Mouse (Mus musculus) embryonic facial prominence, embryonic 14.5 days (tissue): ENCODE measurements at regions not wholly inside any gene's neighbourhood (a gene's known extent, or its start where the extent isn't known, plus 50 kb on each side); places are given as distances from the start of the nearest gene placed in this dataset.
"Not testable (repeated sequence)": the region's sequence is repeated elsewhere in the genome, so short reads cannot be mapped to it uniquely, and the experiment has no call there.

Source experiments
- ATAC-seq: fragments of 200-750 bp; cut with Nextera tagmentation; 2 replicates; pipeline ENCODE4 v1.8.0; 2017; ENCODE audit warnings: low read depth, moderate number of reproducible peaks, moderate TSS enrichment
- DNase-seq: peaks from one replicate; pipeline ENCODE4 v3.0.0-alpha.2; 2015; ENCODE audit warnings: low spot score
- H3K27ac ChIP-seq: fragments of 300-500 bp; sonication (generic); replicated peaks from 2 replicates; pipeline ENCODE4 v1.5.1; 2014; ENCODE audit warnings: low read depth, mild to moderate bottlenecking, low read length, moderate library complexity
- H3K27me3 ChIP-seq: fragments of 300-500 bp; sonication (generic); replicated peaks from 2 replicates; pipeline ENCODE4 v1.6.1; 2014; ENCODE audit warnings: low read length; ENCODE audit not compliant: control insufficient read depth, insufficient read depth
- H3K36me3 ChIP-seq: fragments of 300-500 bp; sonication (generic); 2 replicates; pipeline ENCODE4 v1.6.1; 2014; ENCODE audit warnings: low read length, mixed read lengths; ENCODE audit not compliant: control insufficient read depth, insufficient read depth
- H3K4me1 ChIP-seq: fragments of 300-500 bp; sonication (generic); 2 replicates; pipeline ENCODE4 v1.6.1; 2014; ENCODE audit warnings: antibody characterized with exemption, low read length; ENCODE audit not compliant: control insufficient read depth, insufficient read depth
- H3K4me2 ChIP-seq: fragments of 300-500 bp; sonication (generic); 2 replicates; pipeline ENCODE4 v1.6.1; 2014; ENCODE audit warnings: low read depth, mild to moderate bottlenecking, low read length, moderate library complexity, mixed read lengths
- H3K4me3 ChIP-seq: fragments of 300-500 bp; sonication (generic); 2 replicates; pipeline ENCODE4 v1.5.1; 2014; ENCODE audit warnings: low read depth, mild to moderate bottlenecking, low read length
- H3K9ac ChIP-seq: fragments of 300-500 bp; sonication (generic); 2 replicates; pipeline ENCODE4 v1.6.1; 2014; ENCODE audit warnings: low read depth, mild to moderate bottlenecking, low read length, moderate library complexity, mixed read lengths
- H3K9me3 ChIP-seq: fragments of 300-500 bp; sonication (generic); 2 replicates; pipeline ENCODE4 v1.6.1; 2016; ENCODE audit warnings: low read length; ENCODE audit not compliant: control insufficient read depth
- WGBS: fragments of 180-500 bp; shearing (Covaris S2); extraction: QIAGEN DNeasy Blood & Tissue Kit; methylation state at CpG from one replicate; pipeline ENCODE4 v1.1.7; 2014; 5-methylcytosine and 5-hydroxymethylcytosine counted together

DNA sequence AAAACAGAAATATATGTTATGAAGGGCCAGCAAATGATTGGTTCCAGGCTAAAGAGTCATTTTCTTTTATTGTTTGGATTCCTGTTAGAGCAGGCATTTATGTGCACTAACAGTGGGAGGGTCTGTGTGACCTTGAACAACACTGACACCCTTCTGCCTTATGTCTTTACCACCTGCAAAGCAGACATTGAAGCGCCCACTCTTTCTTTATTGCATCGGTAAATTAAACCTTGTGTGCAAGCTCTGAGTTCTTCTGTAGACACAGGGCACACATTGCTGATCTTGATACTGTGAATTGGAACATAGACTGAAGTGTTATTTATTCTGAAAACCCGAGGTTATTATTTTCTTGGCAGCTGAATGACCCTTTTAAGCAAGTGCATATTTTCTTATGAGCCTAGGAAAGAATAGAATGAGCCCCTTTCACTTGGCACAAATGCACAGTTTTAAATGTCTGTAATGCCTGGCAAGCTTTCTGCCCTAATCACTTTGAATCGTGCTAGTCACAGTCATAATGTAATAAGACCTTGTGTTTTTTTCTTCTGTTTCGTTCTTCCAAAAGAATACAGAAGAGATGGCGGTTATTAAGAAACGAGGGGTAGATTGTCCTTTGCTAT lies 125.1 kb upstream of the Cobl start:
- DNase-seq: peak; percentile 80
- no peaks in the 10 kb centered on the region for H3K36me3 ChIP-seq
- no peak overlapping the region for H3K4me3 ChIP-seq
- 57% methylated on average over 7 of the region's 7 CpGs for WGBS
- H3K27ac ChIP-seq: no peak overlapping the region
- no peak overlapping the region for H3K4me2 ChIP-seq
- H3K9ac ChIP-seq: no peak overlapping the region
- ATAC-seq: no peak
- no peaks in the 10 kb centered on the region for H3K4me1 ChIP-seq
- no peaks in the 10 kb centered on the region for H3K27me3 ChIP-seq
- 0 out of 2 replicates have a peak, but pooled peaks cover 3% of the 10 kb centered on the region for H3K9me3 ChIP-seq

GRCm38 (mm10) chr11:12584851-12585680 lies 120.3 kb upstream of the Cobl start:
- WGBS: 65% methylated on average over 2 of the region's 2 CpGs
- H3K4me1 ChIP-seq, H3K27me3 ChIP-seq, H3K9me3 ChIP-seq, H3K27ac ChIP-seq, H3K4me3 ChIP-seq, H3K9ac ChIP-seq, H3K4me2 ChIP-seq, H3K36me3 ChIP-seq: not testable (repeated sequence)
- ATAC-seq (peak; percentile 66), DNase-seq (peak; percentile 59)

- Histone ChIP-seq H3K4me2 (0 out of 2 replicates have a peak overlapping the region, but pooled peaks have one; percentile 32), H3K4me3 (no peak overlapping the region), H3K36me3 (no peaks in the 10 kb centered on the region), H3K9ac (no peak overlapping the region), H3K9me3 (no peaks in the 10 kb centered on the region), H3K4me1 (no peaks in the 10 kb centered on the region), H3K27ac (no peak overlapping the region), H3K27me3 (no peaks in the 10 kb centered on the region)
- peak; percentile 58 for DNase-seq
- ATAC-seq: no peak
- WGBS: 33% methylated on average over 14 of the region's 14 CpGs
Observed at GRCm38 (mm10) chr11:12578999-12579576, 114.3 kb upstream of the Cobl start.

DNA sequence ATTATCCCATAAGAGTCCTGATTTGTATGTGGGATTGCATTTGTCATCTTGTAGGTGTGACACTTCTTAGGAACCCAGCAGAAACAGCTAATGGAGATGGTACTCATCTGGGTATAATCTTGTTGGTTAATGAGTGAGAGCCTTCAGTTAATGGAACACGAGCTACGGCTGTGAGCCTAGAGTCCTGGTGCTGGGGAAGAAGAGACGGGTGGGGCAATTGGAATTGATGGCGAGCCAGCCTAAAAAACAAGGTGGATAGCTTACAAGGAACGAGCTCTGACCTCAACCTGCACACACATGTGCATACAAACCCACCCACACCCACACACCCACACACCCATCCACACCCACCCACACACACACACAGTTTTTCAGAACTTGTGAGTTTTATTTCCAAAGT lies 94.9 kb upstream of the Cobl start:
- ATAC-seq (no peak), DNase-seq (no peak)
- H3K9ac ChIP-seq: no peak overlapping the region
- 70% methylated on average over 5 of the region's 5 CpGs for WGBS
- no peak overlapping the region for H3K4me2 ChIP-seq
- no peaks in the 10 kb centered on the region for H3K36me3 ChIP-seq
- no peak overlapping the region for H3K4me3 ChIP-seq
- H3K9me3 ChIP-seq: no peaks in the 10 kb centered on the region
- H3K27me3 ChIP-seq: no peaks in the 10 kb centered on the region
- H3K4me1 ChIP-seq: no peaks in the 10 kb centered on the region
- no peak overlapping the region for H3K27ac ChIP-seq

DNA sequence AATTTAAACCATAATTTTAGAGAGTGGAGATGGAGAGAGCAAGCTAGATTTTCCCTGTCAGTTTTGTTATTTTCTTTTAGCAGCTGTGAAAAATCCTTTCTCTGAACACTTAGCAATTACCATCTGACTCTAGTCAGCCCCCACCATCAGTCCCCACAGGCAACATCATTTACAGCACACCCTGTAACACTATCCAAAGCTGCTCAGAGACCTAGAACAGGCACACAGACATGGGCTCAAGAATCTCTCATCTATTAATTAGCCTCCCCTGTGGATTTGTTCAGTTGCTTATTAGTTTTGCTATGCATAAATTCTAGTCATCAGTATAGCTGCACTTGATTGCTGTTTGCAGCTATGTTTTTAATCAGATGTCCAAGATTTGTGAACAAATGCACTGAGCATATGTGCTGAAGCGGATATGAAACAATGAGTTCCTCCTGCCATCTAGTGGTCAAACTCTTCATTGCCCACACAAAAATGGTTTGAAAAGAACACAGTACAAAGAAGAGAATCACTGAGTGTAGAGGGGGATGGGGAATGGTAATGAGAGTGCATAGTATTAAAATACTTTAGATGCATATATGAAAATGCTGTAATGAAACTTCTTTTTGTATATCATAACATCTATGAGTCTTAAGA lies 94.4 kb upstream of the Cobl start:
- no peaks in the 10 kb centered on the region for H3K4me1 ChIP-seq
- no peaks in the 10 kb centered on the region for H3K36me3 ChIP-seq
- H3K9me3 ChIP-seq: no peaks in the 10 kb centered on the region
- H3K4me3 ChIP-seq: no peak overlapping the region
- WGBS: 17% methylated on average over 1 of the region's 1 CpGs
- DNase-seq (peak; percentile 78), ATAC-seq (peak; percentile 87)
- H3K27ac ChIP-seq: no peak overlapping the region
- no peak overlapping the region for H3K4me2 ChIP-seq
- no peaks in the 10 kb centered on the region for H3K27me3 ChIP-seq
- H3K9ac ChIP-seq: no peak overlapping the region

DNA sequence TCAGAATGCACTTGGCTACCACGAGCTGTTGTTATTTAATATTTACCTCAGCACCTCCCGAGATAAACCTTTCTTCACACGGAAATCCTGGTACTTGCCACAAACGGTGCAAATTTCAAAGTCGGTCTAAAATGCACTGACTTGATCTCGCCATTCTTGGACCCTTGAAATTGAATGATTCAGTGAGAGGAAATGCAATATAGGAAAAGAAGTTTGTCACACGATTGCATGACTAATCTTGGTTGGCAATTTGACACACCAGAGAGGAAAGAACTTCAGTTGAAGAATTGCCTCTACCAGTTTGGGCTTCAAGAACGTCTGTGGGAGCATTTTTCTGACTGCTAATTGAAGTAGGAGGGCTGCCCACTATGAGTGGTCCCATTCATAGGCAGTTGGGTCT lies 93.4 kb upstream of the Cobl start:
- H3K4me3 ChIP-seq: no peak overlapping the region
- DNase-seq (no peak), ATAC-seq (no peak)
- no peaks in the 10 kb centered on the region for H3K36me3 ChIP-seq
- H3K4me1 ChIP-seq: no peaks in the 10 kb centered on the region
- 74% methylated on average over 8 of the region's 8 CpGs for WGBS
- H3K27me3 ChIP-seq: no peaks in the 10 kb centered on the region
- H3K9ac ChIP-seq: no peak overlapping the region
- no peaks in the 10 kb centered on the region for H3K9me3 ChIP-seq
- H3K4me2 ChIP-seq: no peak overlapping the region
- no peak overlapping the region for H3K27ac ChIP-seq

DNA sequence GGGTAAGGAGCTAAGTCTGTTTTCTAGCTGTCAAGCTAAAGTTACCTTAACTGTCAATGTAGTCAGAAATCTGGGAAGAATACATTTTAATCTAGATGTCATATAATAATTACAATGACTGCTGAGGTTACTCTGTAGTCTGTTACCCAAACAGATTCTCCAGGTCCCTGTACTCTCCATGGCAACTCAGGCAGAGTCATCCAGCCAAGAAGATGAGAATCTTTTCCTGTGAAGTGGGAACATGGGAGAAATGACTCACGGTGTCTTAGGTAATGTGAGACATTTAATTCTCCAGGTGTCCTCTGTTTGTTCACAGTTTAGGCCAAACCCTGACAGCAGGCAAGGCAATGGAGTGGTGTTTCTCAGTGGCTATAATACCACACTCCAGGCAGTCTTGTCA lies 81.0 kb upstream of the Cobl start:
- Histone ChIP-seq H3K9me3 (no peaks in the 10 kb centered on the region), H3K4me3 (no peak overlapping the region), H3K9ac (no peak overlapping the region), H3K36me3 (no peaks in the 10 kb centered on the region), H3K4me1 (no peaks in the 10 kb centered on the region), H3K4me2 (no peak overlapping the region), H3K27ac (no peak overlapping the region), H3K27me3 (no peaks in the 10 kb centered on the region)
- WGBS: 50% methylated on average over 1 of the region's 1 CpGs
- DNase-seq (no peak), ATAC-seq (no peak)

DNA sequence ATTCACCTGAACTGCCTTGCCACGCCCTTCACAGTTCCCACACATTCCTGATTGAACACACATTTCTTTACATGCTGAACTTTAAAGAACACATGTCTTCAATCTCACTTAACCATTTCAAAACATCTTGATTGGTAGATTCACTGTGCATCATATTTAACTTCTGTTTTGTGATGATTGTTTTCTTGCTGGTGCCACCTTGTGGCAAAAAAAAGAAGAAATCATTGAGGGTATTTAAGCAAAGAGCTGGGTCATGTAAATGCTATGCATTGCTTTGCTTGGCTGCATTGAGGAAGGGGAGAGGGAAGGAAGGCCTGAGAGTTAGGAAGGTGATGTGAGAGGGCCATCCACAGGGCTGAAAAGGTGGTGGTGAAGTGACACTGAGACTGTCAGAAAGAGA lies 78.3 kb upstream of the Cobl start:
- no peak for ATAC-seq
- Histone ChIP-seq H3K4me3 (no peak overlapping the region), H3K27ac (no peak overlapping the region), H3K4me2 (no peak overlapping the region), H3K36me3 (no peaks in the 10 kb centered on the region), H3K4me1 (no peaks in the 10 kb centered on the region), H3K9ac (no peak overlapping the region), H3K9me3 (no peaks in the 10 kb centered on the region), H3K27me3 (no peaks in the 10 kb centered on the region)
- WGBS: 67% methylated on average over 1 of the region's 1 CpGs
- DNase-seq: no peak
